Mouse (Mus musculus): Measurements from ENCODE around the gene Mef2a. TPM values are rescaled to one million over a fixed set of nuclear protein-coding genes. Genes with fewer than 3 reads are reported as not detected.
A peak's percentile ranks its signal among the peaks of the same experiment; 100 is the strongest.

Gene Mef2a
- polyA plus RNA-seq, 1 experiment = 22.2 TPM

- H3K36me3 ChIP-seq (ENCODE audit: control insufficient read depth, insufficient read depth, low read length) = no peaks in the 10 kb centered on the region
- TF ChIP-seq POLR2A (IDR thresholded peaks at IDR 0.05; ENCODE audit: low read depth, low read length) (no peak), CTCF (conservative IDR thresholded peaks at IDR 0.05; ENCODE audit: insufficient read depth, insufficient read length, low read depth, low read length) (no peak)
- H3K4me3 ChIP-seq (ENCODE audit: insufficient read depth, low read depth, low read length) = no peak overlapping the region
- H3K27me3 ChIP-seq (replicated peaks; ENCODE audit: control insufficient read depth, insufficient read depth, low read length) = no peaks in the 10 kb centered on the region
- no peak overlapping the region for H3K27ac ChIP-seq (ENCODE audit: insufficient read depth, low read depth, low read length)
- no peak for DNase-seq
- WGBS = 77% methylated on average over 4 of the region's 4 CpGs
- peaks cover 6% of the 10 kb centered on the region; the same call in 1 of the 2 replicates for H3K4me1 ChIP-seq (ENCODE audit: control insufficient read depth, insufficient read depth, low read length)
Measured at GRCm38 (mm10) chr7:67211971-67212370, 160.7 kb downstream of the Mef2a start.

GRCm38 (mm10) chr7:67211341-67211740 is 161.3 kb downstream of the Mef2a start:
- 55% methylated on average over 6 of the region's 6 CpGs for WGBS
- Histone ChIP-seq H3K36me3 (ENCODE audit: control insufficient read depth, insufficient read depth, low read length) (no peaks in the 10 kb centered on the region), H3K27me3 (replicated peaks; ENCODE audit: control insufficient read depth, insufficient read depth, low read length) (no peaks in the 10 kb centered on the region), H3K27ac (ENCODE audit: insufficient read depth, low read depth, low read length) (no peak overlapping the region), H3K4me1 (ENCODE audit: control insufficient read depth, insufficient read depth, low read length) (peaks cover 6% of the 10 kb centered on the region; the same call in 1 of the 2 replicates), H3K4me3 (ENCODE audit: insufficient read depth, low read depth, low read length) (no peak overlapping the region)
- DNase-seq = no peak
- TF ChIP-seq CTCF (conservative IDR thresholded peaks at IDR 0.05; ENCODE audit: insufficient read depth, insufficient read length, low read depth, low read length) (no peak), POLR2A (IDR thresholded peaks at IDR 0.05; ENCODE audit: low read depth, low read length) (no peak)

GRCm38 (mm10) chr7:67210004-67210833 is 162.4 kb downstream of the Mef2a start:
- H3K4me1 ChIP-seq (ENCODE audit: control insufficient read depth, insufficient read depth, low read length) = peaks cover 10% of the 10 kb centered on the region; the same call in 1 of the 2 replicates
- H3K4me3 ChIP-seq (ENCODE audit: insufficient read depth, low read depth, low read length) = no peak overlapping the region
- no peak for DNase-seq
- H3K27me3 ChIP-seq (replicated peaks; ENCODE audit: control insufficient read depth, insufficient read depth, low read length) = no peaks in the 10 kb centered on the region
- WGBS = 79% methylated on average over 6 of the region's 6 CpGs
- H3K27ac ChIP-seq (ENCODE audit: insufficient read depth, low read depth, low read length) = no peak overlapping the region
- H3K36me3 ChIP-seq (ENCODE audit: control insufficient read depth, insufficient read depth, low read length) = no peaks in the 10 kb centered on the region
- no peak for TF ChIP-seq POLR2A (IDR thresholded peaks at IDR 0.05; ENCODE audit: low read depth, low read length)

- Histone ChIP-seq H3K4me1 (ENCODE audit: control insufficient read depth, insufficient read depth, low read length) (peaks cover 10% of the 10 kb centered on the region; the same call in 1 of the 2 replicates), H3K4me3 (ENCODE audit: insufficient read depth, low read depth, low read length) (no peak overlapping the region), H3K36me3 (ENCODE audit: control insufficient read depth, insufficient read depth, low read length) (no peaks in the 10 kb centered on the region), H3K27me3 (replicated peaks; ENCODE audit: control insufficient read depth, insufficient read depth, low read length) (no peaks in the 10 kb centered on the region), H3K27ac (ENCODE audit: insufficient read depth, low read depth, low read length) (no peak overlapping the region)
- WGBS = 51% methylated on average over 1 of the region's 1 CpGs
- peak; percentile 51 for DNase-seq
- TF ChIP-seq POLR2A (IDR thresholded peaks at IDR 0.05; ENCODE audit: low read depth, low read length) = no peak
- TF ChIP-seq CTCF (conservative IDR thresholded peaks at IDR 0.05; ENCODE audit: insufficient read depth, insufficient read length, low read depth, low read length) = no peak
Measured at GRCm38 (mm10) chr7:67208317-67208716, 164.3 kb downstream of the Mef2a start.

GRCm38 (mm10) chr7:67207701-67208100 is 165.0 kb downstream of the Mef2a start:
- Histone ChIP-seq H3K36me3 (ENCODE audit: control insufficient read depth, insufficient read depth, low read length) (no peaks in the 10 kb centered on the region), H3K27me3 (replicated peaks; ENCODE audit: control insufficient read depth, insufficient read depth, low read length) (no peaks in the 10 kb centered on the region), H3K4me3 (ENCODE audit: insufficient read depth, low read depth, low read length) (no peak overlapping the region), H3K27ac (ENCODE audit: insufficient read depth, low read depth, low read length) (peak overlapping the region; percentile 39), H3K4me1 (ENCODE audit: control insufficient read depth, insufficient read depth, low read length) (peaks cover 10% of the 10 kb centered on the region; the same call in 1 of the 2 replicates)
- WGBS = 26% methylated on average over 6 of the region's 6 CpGs
- TF ChIP-seq POLR2A (IDR thresholded peaks at IDR 0.05; ENCODE audit: low read depth, low read length) = no peak
- TF ChIP-seq CTCF (conservative IDR thresholded peaks at IDR 0.05; ENCODE audit: insufficient read depth, insufficient read length, low read depth, low read length) = no peak
- peak; percentile 81 for DNase-seq

GRCm38 (mm10) chr7:67206496-67206895 is 166.2 kb downstream of the Mef2a start:
- H3K27me3 ChIP-seq (replicated peaks; ENCODE audit: control insufficient read depth, insufficient read depth, low read length) = no peaks in the 10 kb centered on the region
- H3K4me1 ChIP-seq (ENCODE audit: control insufficient read depth, insufficient read depth, low read length) = peaks cover 10% of the 10 kb centered on the region; the same call in 1 of the 2 replicates
- no peak overlapping the region for H3K27ac ChIP-seq (ENCODE audit: insufficient read depth, low read depth, low read length)
- H3K4me3 ChIP-seq (ENCODE audit: insufficient read depth, low read depth, low read length) = no peak overlapping the region
- no peak for DNase-seq
- TF ChIP-seq POLR2A (IDR thresholded peaks at IDR 0.05; ENCODE audit: low read depth, low read length) = no peak
- TF ChIP-seq CTCF (conservative IDR thresholded peaks at IDR 0.05; ENCODE audit: insufficient read depth, insufficient read length, low read depth, low read length) = no peak
- WGBS = 76% methylated on average over 10 of the region's 10 CpGs
- H3K36me3 ChIP-seq (ENCODE audit: control insufficient read depth, insufficient read depth, low read length) = no peaks in the 10 kb centered on the region

GRCm38 (mm10) chr7:67205734-67206425 is 166.8 kb downstream of the Mef2a start:
- DNase-seq = peak; percentile 82
- H3K4me1 ChIP-seq (ENCODE audit: control insufficient read depth, insufficient read depth, low read length) = peaks cover 10% of the 10 kb centered on the region; the same call in 1 of the 2 replicates
- no peaks in the 10 kb centered on the region for H3K27me3 ChIP-seq (replicated peaks; ENCODE audit: control insufficient read depth, insufficient read depth, low read length)
- H3K4me3 ChIP-seq (ENCODE audit: insufficient read depth, low read depth, low read length) = no peak overlapping the region
- no peak for TF ChIP-seq POLR2A (IDR thresholded peaks at IDR 0.05; ENCODE audit: low read depth, low read length)
- no peak for TF ChIP-seq CTCF (conservative IDR thresholded peaks at IDR 0.05; ENCODE audit: insufficient read depth, insufficient read length, low read depth, low read length)
- no peak overlapping the region for H3K27ac ChIP-seq (ENCODE audit: insufficient read depth, low read depth, low read length)
- no peaks in the 10 kb centered on the region for H3K36me3 ChIP-seq (ENCODE audit: control insufficient read depth, insufficient read depth, low read length)
- 53% methylated on average over 9 of the region's 9 CpGs for WGBS
